Comparison of ENCODE assay signal across 10 mouse cellular contexts in genomic region chr10:117681999-117682857, GRCm38 (mm10). TPM values are rescaled to one million over a fixed set of nuclear protein-coding genes. Genes with fewer than 3 reads are reported as not detected.
A peak's percentile ranks its signal among the peaks of the same experiment; 100 is the strongest.
DNase-seq lines count a peak whose midpoint lies in the region; ATAC-seq lines count a peak whose summit lies in the region.
"Had no signal": no experiment of that assay in that cellular context is flagged by ENCODE, and none has a peak within 500 bp of the region (broad histone marks: within the 10 kb centered on the region; RNA-seq: fewer than 3 reads in every experiment).

No protein-coding gene starts in this region.

- H3K27me3 ChIP-seq in hindbrain, embryonic 11.5 days (ENCODE audit: control insufficient read depth, insufficient read depth, low read length): no peaks in the 10 kb centered on the region
- no peaks in the 10 kb centered on the region for H3K27me3 ChIP-seq in hindbrain, embryonic 12.5 days
- no peaks in the 10 kb centered on the region for H3K27me3 ChIP-seq in splenic B cell, adult 2 months (ENCODE audit: control insufficient read depth, insufficient read depth, low read length, poor library complexity, severe bottlenecking)
- H3K27me3 ChIP-seq: embryonic facial prominence, embryonic 13.5 days; stomach, embryonic 15.5 days had no signal

- H3K9ac ChIP-seq in hindbrain, embryonic 11.5 days (ENCODE audit: low read depth, low read length): no peak overlapping the region
- H3K9ac ChIP-seq in hindbrain, embryonic 12.5 days: no peak overlapping the region
- H3K9ac ChIP-seq: embryonic facial prominence, embryonic 13.5 days; stomach, embryonic 15.5 days had no signal

- intact Hi-C loops in left cerebral cortex, postnatal 4 days (cut with DNase I): no loop called here

- no peak overlapping the region for H3K4me3 ChIP-seq in hindbrain, embryonic 11.5 days (ENCODE audit: low read depth, low read length)
- no peak overlapping the region for H3K4me3 ChIP-seq in hindbrain, embryonic 12.5 days
- H3K4me3 ChIP-seq: embryonic facial prominence, embryonic 13.5 days; stomach, embryonic 15.5 days had no signal

- H3K4me1 ChIP-seq in hindbrain, embryonic 11.5 days (replicated peaks; ENCODE audit: control insufficient read depth, insufficient read depth, low read length): no peaks in the 10 kb centered on the region
- no peaks in the 10 kb centered on the region for H3K4me1 ChIP-seq in hindbrain, embryonic 12.5 days
- H3K4me1 ChIP-seq: embryonic facial prominence, embryonic 13.5 days; stomach, embryonic 15.5 days had no signal

- 62% methylated on average over 14 of the region's 14 CpGs for WGBS in hindbrain, embryonic 11.5 days
- 71% methylated on average over 14 of the region's 14 CpGs for WGBS in hindbrain, embryonic 12.5 days

- H3K27ac ChIP-seq in hindbrain, embryonic 11.5 days (ENCODE audit: low read depth, low read length): no peak overlapping the region
- no peak overlapping the region for H3K27ac ChIP-seq in hindbrain, embryonic 12.5 days
- H3K27ac ChIP-seq: embryonic facial prominence, embryonic 13.5 days; stomach, embryonic 15.5 days had no signal

- no peaks in the 10 kb centered on the region for H3K9me3 ChIP-seq in hindbrain, embryonic 11.5 days (ENCODE audit: control insufficient read depth, low read length)
- no peaks in the 10 kb centered on the region for H3K9me3 ChIP-seq in hindbrain, embryonic 12.5 days (replicated peaks)
- H3K9me3 ChIP-seq: embryonic facial prominence, embryonic 13.5 days; stomach, embryonic 15.5 days had no signal

- no peak for ATAC-seq in hindbrain, embryonic 11.5 days (ENCODE audit: low FRiP score)
- ATAC-seq in hindbrain, embryonic 12.5 days (ENCODE audit: low FRiP score): no peak
- peak; percentile 69 for ATAC-seq in common myeloid progenitor, adult 5-6 weeks (replicated peaks; ENCODE audit: low read depth, poor library complexity, severe bottlenecking)

- peak; percentile 56 for DNase-seq in hindbrain, embryonic 11.5 days (ENCODE audit: low spot score)
- DNase-seq in urinary bladder, postnatal 14 days (ENCODE audit: low spot score): peak; percentile 45
- DNase-seq in urinary bladder, postnatal 10 days (ENCODE audit: low spot score): no peak
- peak; percentile 36 for DNase-seq in left cerebral cortex, postnatal 4 days
- DNase-seq in splenic B cell, adult 2 months (ENCODE audit: low read depth, low spot score): peak; percentile 66
- no peak for DNase-seq in urinary bladder, adult 2 months (ENCODE audit: low spot score)

- no peak overlapping the region for H3K4me2 ChIP-seq in hindbrain, embryonic 11.5 days (replicated peaks; ENCODE audit: low read depth, low read length)
- no peak overlapping the region for H3K4me2 ChIP-seq in hindbrain, embryonic 12.5 days (replicated peaks)
- H3K4me2 ChIP-seq: stomach, embryonic 15.5 days had no signal

- no peaks in the 10 kb centered on the region for H3K36me3 ChIP-seq in hindbrain, embryonic 11.5 days (ENCODE audit: control insufficient read depth, insufficient read depth, low read length)
- peaks cover 6% of the 10 kb centered on the region; the same call in 1 of the 2 replicates for H3K36me3 ChIP-seq in hindbrain, embryonic 12.5 days
- H3K36me3 ChIP-seq in splenic B cell, adult 2 months (ENCODE audit: control insufficient read depth, insufficient read depth, low read length, poor library complexity, severe bottlenecking): peaks cover 32% of the 10 kb centered on the region
- H3K36me3 ChIP-seq: embryonic facial prominence, embryonic 13.5 days had no signal

RNA-seq across cellular contexts. Expression of gene Mdm2, which starts 28.3 kb away (rescaled TPM):
- 76.6 and 87.8 TPM in 2 replicates for polyA plus RNA-seq in hindbrain, embryonic 11.5 days (2014; fragmentation: Nextera tagmentation; extraction: Ambion mirVana)
- 69.2 and 77.3 TPM in 2 replicates for polyA plus RNA-seq in hindbrain, embryonic 12.5 days (2016; fragmentation: Nextera tagmentation; extraction: Ambion mirVana)
- 67.0 and 76.1 TPM in 2 replicates for total RNA-seq in common myeloid progenitor, adult 5-6 weeks (2017)
- 10 to 100 TPM; 39.1 to 51.9 TPM for total RNA-seq in left cerebral cortex, postnatal 4 days (2021)
- polyA plus RNA-seq in urinary bladder, adult 2 months (2012; rRNA removed): 65.3 and 70.2 TPM in 2 replicates

RNA-seq across cellular contexts. Expression of gene Cpm, which starts 52.9 kb away (rescaled TPM):
- 6.0 and 6.3 TPM in 2 replicates for polyA plus RNA-seq in hindbrain, embryonic 11.5 days (2014; fragmentation: Nextera tagmentation; extraction: Ambion mirVana)
- 6.0 and 7.8 TPM in 2 replicates for polyA plus RNA-seq in hindbrain, embryonic 12.5 days (2016; fragmentation: Nextera tagmentation; extraction: Ambion mirVana)
- 0.14 TPM in 1 of 2 replicates, not detected in the other for total RNA-seq in common myeloid progenitor, adult 5-6 weeks (2017)
- total RNA-seq in left cerebral cortex, postnatal 4 days (2021): 1 to 10 TPM; 1.7 to 2.5 TPM
- 3.8 and 4.1 TPM in 2 replicates for polyA plus RNA-seq in urinary bladder, adult 2 months (2012; rRNA removed)

Comparison
In these comparisons a context has a peak if more than half of its experiments do, and no peak if none do; other contexts are left out.
1. DNase-seq: peak in hindbrain, embryonic 11.5 days (single experiment), urinary bladder, postnatal 14 days (single experiment), left cerebral cortex, postnatal 4 days (single experiment) and splenic B cell, adult 2 months (single experiment); none in urinary bladder, postnatal 10 days (single experiment) and urinary bladder, adult 2 months (single experiment).